ENCODE assay signal across 8 mouse cellular contexts in the genomic region with DNA sequence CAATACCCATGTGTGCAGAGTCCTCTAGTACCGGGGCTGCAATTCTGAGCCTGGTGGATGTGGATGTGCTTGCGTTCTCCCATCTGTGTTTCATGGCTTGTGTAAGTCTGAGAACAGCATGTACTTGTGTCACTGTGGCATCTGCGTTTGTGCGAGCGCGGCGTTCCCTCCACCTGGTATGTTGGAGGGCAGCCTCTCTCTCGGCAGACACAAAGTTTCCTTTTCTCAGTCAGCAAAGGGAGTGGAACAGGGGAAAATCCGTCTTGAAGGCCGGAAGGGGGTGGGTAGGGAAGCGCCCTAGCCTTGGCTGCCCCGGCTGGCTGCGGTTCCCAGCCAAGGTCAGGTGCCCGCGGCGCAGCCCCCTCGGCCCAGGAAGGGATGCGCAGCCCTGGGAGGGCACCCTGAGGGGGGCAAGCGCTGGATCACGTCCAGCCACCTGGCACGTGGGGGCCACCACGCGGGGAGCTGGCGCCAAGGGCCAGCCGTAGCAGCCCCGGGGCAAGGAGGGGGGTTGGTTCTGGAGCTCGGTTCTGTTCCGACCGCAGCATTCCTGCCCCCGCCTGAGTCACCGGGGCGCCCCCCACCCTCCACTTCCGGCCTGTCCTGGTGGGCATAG. TPM values are rescaled to one million over a fixed set of nuclear protein-coding genes. Genes with fewer than 3 reads are reported as not detected.
DNase-seq lines count a peak whose midpoint lies in the region; ATAC-seq lines count a peak whose summit lies in the region.

No protein-coding gene starts in this region.

- no peaks in the 10 kb centered on the region for H3K27me3 ChIP-seq in heart, embryonic 15.5 days
- H3K27me3 ChIP-seq in lung, embryonic 15.5 days: no peaks in the 10 kb centered on the region

- no peaks in the 10 kb centered on the region for H3K36me3 ChIP-seq in heart, embryonic 15.5 days
- H3K36me3 ChIP-seq in lung, embryonic 15.5 days: no peaks in the 10 kb centered on the region

- no peaks in the 10 kb centered on the region for H3K9me3 ChIP-seq in heart, embryonic 15.5 days (replicated peaks)
- no peaks in the 10 kb centered on the region for H3K9me3 ChIP-seq in lung, embryonic 15.5 days

- ATAC-seq in heart, embryonic 15.5 days (replicated peaks; ENCODE audit: insufficient number of reproducible peaks, insufficient read depth, low FRiP score, low read depth): peak; percentile 40
- peak; percentile 15; the same call in 1 of the 2 replicates for ATAC-seq in lung, embryonic 15.5 days (ENCODE audit: borderline replicate concordance, extremely low read depth, low FRiP score, low TSS enrichment)

- H3K27ac ChIP-seq in heart, embryonic 15.5 days: peak overlapping the region; percentile 55
- peak overlapping the region; percentile 90 for H3K27ac ChIP-seq in lung, embryonic 15.5 days

- peak; percentile 20 for DNase-seq in left cerebral cortex, adult 18-20 months (ENCODE audit: low spot score in 2 of 2)
- DNase-seq in left cerebral cortex, adult 11 months (ENCODE audit: low spot score): no peak
- peak; percentile 25 for DNase-seq in embryo, embryonic 11 days
- peak; percentile 78 for DNase-seq in layer of hippocampus, adult 11-12 months (ENCODE audit: low spot score)
- DNase-seq in ovary, postnatal 36 days (ENCODE audit: low spot score): peak; percentile 86
- DNase-seq in cerebellum, adult 8-10 months: no peak

- H3K9ac ChIP-seq in heart, embryonic 15.5 days: peak overlapping the region; percentile 37
- H3K9ac ChIP-seq in lung, embryonic 15.5 days: peak overlapping the region; percentile 37

- WGBS in heart, embryonic 15.5 days: 10% methylated on average over 33 of the region's 33 CpGs
- WGBS in lung, embryonic 15.5 days: 9% methylated on average over 31 of the region's 33 CpGs

- peak overlapping the region; percentile 42 for H3K4me3 ChIP-seq in heart, embryonic 15.5 days
- H3K4me3 ChIP-seq in lung, embryonic 15.5 days: peak overlapping the region; percentile 40

- peaks cover 30% of the 10 kb centered on the region for H3K4me1 ChIP-seq in heart, embryonic 15.5 days (replicated peaks)
- peaks cover 25% of the 10 kb centered on the region for H3K4me1 ChIP-seq in lung, embryonic 15.5 days

- peak overlapping the region; percentile 77 for H3K4me2 ChIP-seq in heart, embryonic 15.5 days
- peak overlapping the region; percentile 90 for H3K4me2 ChIP-seq in lung, embryonic 15.5 days

RNA-seq across cellular contexts. Expression of gene Axl, which starts 7.1 kb away (rescaled TPM):
- total RNA-seq in left cerebral cortex, adult 18-20 months (2021): 10 to 100 TPM; 34.6 to 34.8 TPM
- polyA plus RNA-seq in heart, embryonic 15.5 days (2015; fragmentation: Nextera tagmentation; extraction: Ambion mirVana): 49.1 and 65.3 TPM in 2 replicates
- 53.7 and 56.5 TPM in 2 replicates for polyA plus RNA-seq in lung, embryonic 15.5 days (2015; fragmentation: Nextera tagmentation; extraction: Ambion mirVana)

RNA-seq across cellular contexts. Expression of gene Hnrnpul1, which starts 26.9 kb away (rescaled TPM):
- 100 to 1,000 TPM in 1 of 2 experiments, 10 to 100 TPM in 1; 99.0 to 102 TPM for total RNA-seq in left cerebral cortex, adult 18-20 months (2021)
- 35.4 and 39.9 TPM in 2 replicates for polyA plus RNA-seq in heart, embryonic 15.5 days (2015; fragmentation: Nextera tagmentation; extraction: Ambion mirVana)
- 56.9 and 58.5 TPM in 2 replicates for polyA plus RNA-seq in lung, embryonic 15.5 days (2015; fragmentation: Nextera tagmentation; extraction: Ambion mirVana)

RNA-seq across cellular contexts. Expression of gene Cyp2s1, which starts 35.3 kb away (rescaled TPM):
- 1 to 10 TPM; 3.8 TPM for total RNA-seq in left cerebral cortex, adult 18-20 months (2021)
- 3.3 and 5.1 TPM in 2 replicates for polyA plus RNA-seq in heart, embryonic 15.5 days (2015; fragmentation: Nextera tagmentation; extraction: Ambion mirVana)
- 10.7 and 11.4 TPM in 2 replicates for polyA plus RNA-seq in lung, embryonic 15.5 days (2015; fragmentation: Nextera tagmentation; extraction: Ambion mirVana)

Comparison
In these comparisons a context has a peak if more than half of its experiments do, and no peak if none do; other contexts are left out.
1. DNase-seq: peak in left cerebral cortex, adult 18-20 months (2 of 2), embryo, embryonic 11 days (single experiment), layer of hippocampus, adult 11-12 months (single experiment) and ovary, postnatal 36 days (single experiment); none in left cerebral cortex, adult 11 months (single experiment) and cerebellum, adult 8-10 months (single experiment).